Mouse (Mus musculus): ENCODE data around the gene Dmrt3. TPM values are rescaled to one million over a fixed set of nuclear protein-coding genes. Genes with fewer than 3 reads are reported as not detected.

Gene Dmrt3
- polyA plus RNA-seq, 1 experiment: 0.19 TPM

DNA sequence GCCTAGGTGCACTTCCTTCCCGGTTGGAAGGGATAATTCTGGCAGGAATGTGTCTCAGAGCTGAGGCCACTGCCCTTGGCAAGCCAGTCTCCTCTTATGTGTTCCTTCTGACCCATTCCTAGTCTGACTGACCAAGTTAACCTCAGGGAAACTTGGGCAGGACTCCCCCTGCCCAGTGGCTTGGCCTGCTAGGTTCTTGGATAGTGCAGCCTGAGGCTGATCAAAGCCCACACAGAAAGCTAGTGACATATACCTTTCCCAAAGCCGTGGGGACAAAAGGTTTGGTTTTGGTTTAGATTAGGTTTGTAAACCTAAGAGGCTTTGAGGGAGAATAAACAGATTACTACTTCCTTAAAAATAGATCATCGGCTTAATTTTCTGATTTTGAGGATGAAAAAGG is 37.0 kb downstream of the Dmrt3 start:
- Histone ChIP-seq H3K27me3 (ENCODE audit: control insufficient read depth, insufficient read depth, low read length) (no peaks in the 10 kb centered on the region), H3K4me1 (ENCODE audit: control insufficient read depth, insufficient read depth, insufficient read length) (no peaks in the 10 kb centered on the region), H3K36me3 (ENCODE audit: control insufficient read depth, insufficient read depth, low read length) (no peaks in the 10 kb centered on the region), H3K27ac (ENCODE audit: insufficient read depth, low read length) (no peak overlapping the region), H3K4me3 (ENCODE audit: extremely low read depth, insufficient read depth, insufficient read length) (no peak overlapping the region)
- WGBS: 63% methylated on average over 3 of the region's 3 CpGs
- DNase-seq (ENCODE audit: low read depth in 1 of 2, low spot score in 2 of 2): no peak
- TF ChIP-seq CTCF (IDR thresholded peaks at IDR 0.05; ENCODE audit: extremely low read depth, insufficient read depth, insufficient read length, insufficient replicate concordance): no peak
- TF ChIP-seq POLR2A (IDR thresholded peaks at IDR 0.05; ENCODE audit: low read depth, low read length): no peak

DNA sequence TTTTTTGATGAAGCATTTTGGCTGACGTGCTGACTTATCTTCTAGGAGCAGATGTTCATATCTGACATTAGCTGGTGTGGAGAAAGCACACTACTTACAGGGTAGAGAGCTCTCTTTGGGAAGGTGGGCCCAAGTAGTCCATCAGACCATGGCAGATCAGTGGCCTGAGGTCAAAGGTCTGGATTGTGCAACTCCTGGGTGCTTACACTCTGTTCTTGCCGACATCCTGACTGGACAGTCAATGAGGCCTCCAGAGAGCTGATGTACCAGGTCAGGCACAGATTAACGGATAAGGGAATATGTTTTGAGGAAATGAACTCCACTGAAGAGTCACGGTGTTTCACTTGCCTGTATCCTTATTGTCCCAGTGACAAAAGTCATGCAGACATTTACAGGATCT is 38.6 kb downstream of the Dmrt3 start:
- H3K27ac ChIP-seq (ENCODE audit: insufficient read depth, low read length): no peak overlapping the region
- no peak for DNase-seq (ENCODE audit: low read depth in 1 of 2, low spot score in 2 of 2)
- WGBS: 84% methylated on average over 4 of the region's 4 CpGs
- no peaks in the 10 kb centered on the region for H3K27me3 ChIP-seq (ENCODE audit: control insufficient read depth, insufficient read depth, low read length)
- H3K4me1 ChIP-seq (ENCODE audit: control insufficient read depth, insufficient read depth, insufficient read length): no peaks in the 10 kb centered on the region
- no peaks in the 10 kb centered on the region for H3K36me3 ChIP-seq (ENCODE audit: control insufficient read depth, insufficient read depth, low read length)
- no peak overlapping the region for H3K4me3 ChIP-seq (ENCODE audit: extremely low read depth, insufficient read depth, insufficient read length)
- TF ChIP-seq CTCF (IDR thresholded peaks at IDR 0.05; ENCODE audit: extremely low read depth, insufficient read depth, insufficient read length, insufficient replicate concordance): no peak
- TF ChIP-seq POLR2A (IDR thresholded peaks at IDR 0.05; ENCODE audit: low read depth, low read length): no peak

DNA sequence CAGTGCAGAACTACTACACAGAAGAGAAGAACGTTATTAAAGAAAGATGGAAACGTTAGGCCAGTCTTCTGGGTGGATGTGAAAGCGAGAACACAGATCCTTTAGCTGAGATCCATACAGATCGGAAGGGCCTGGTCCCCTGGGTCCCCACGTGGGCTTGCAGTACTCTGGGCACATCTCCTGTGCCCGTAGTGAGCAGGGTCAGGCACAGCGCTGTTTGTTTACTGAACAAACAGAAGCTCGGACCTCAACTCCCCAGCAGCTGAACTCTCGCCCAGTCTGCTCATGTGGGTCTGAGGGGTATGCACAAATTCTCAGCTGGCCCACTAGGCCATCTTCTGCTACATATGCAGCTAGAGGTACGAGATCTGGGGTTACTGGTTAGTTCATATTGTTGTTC is 40.4 kb downstream of the Dmrt3 start:
- Histone ChIP-seq H3K27ac (ENCODE audit: insufficient read depth, low read length) (no peak overlapping the region), H3K36me3 (ENCODE audit: control insufficient read depth, insufficient read depth, low read length) (no peaks in the 10 kb centered on the region), H3K4me1 (ENCODE audit: control insufficient read depth, insufficient read depth, insufficient read length) (no peaks in the 10 kb centered on the region), H3K4me3 (ENCODE audit: extremely low read depth, insufficient read depth, insufficient read length) (no peak overlapping the region), H3K27me3 (ENCODE audit: control insufficient read depth, insufficient read depth, low read length) (no peaks in the 10 kb centered on the region)
- WGBS: 86% methylated on average over 10 of the region's 10 CpGs
- TF ChIP-seq POLR2A (IDR thresholded peaks at IDR 0.05; ENCODE audit: low read depth, low read length): no peak
- no peak for TF ChIP-seq CTCF (IDR thresholded peaks at IDR 0.05; ENCODE audit: extremely low read depth, insufficient read depth, insufficient read length, insufficient replicate concordance)
- DNase-seq (ENCODE audit: low read depth in 1 of 2, low spot score in 2 of 2): no peak

DNA sequence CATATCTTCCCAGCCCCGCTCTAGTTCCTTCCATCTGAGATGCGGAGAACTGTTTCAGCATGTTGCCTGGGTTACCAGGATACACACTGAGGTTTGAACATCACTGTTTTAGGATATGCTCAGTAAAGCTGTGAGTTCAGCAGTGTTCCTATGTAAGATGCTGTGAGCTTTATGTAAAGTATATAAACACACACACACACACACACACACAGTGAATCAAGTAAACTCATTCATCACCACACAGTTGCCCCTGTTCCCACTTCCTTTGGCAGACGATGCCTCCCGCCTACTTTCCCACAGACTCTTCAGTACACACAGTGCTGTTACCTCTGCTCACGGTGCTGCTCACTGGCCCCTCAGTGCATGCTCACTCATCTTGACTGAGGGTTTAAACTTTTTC is 42.5 kb downstream of the Dmrt3 start:
- DNase-seq (ENCODE audit: low read depth in 1 of 2, low spot score in 2 of 2): no peak
- WGBS: 62% methylated on average over 5 of the region's 5 CpGs
- Histone ChIP-seq H3K27me3 (ENCODE audit: control insufficient read depth, insufficient read depth, low read length) (no peaks in the 10 kb centered on the region), H3K4me3 (ENCODE audit: extremely low read depth, insufficient read depth, insufficient read length) (no peak overlapping the region), H3K4me1 (ENCODE audit: control insufficient read depth, insufficient read depth, insufficient read length) (no peaks in the 10 kb centered on the region), H3K27ac (ENCODE audit: insufficient read depth, low read length) (no peak overlapping the region), H3K36me3 (ENCODE audit: control insufficient read depth, insufficient read depth, low read length) (no peaks in the 10 kb centered on the region)
- no peak for TF ChIP-seq CTCF (IDR thresholded peaks at IDR 0.05; ENCODE audit: extremely low read depth, insufficient read depth, insufficient read length, insufficient replicate concordance)
- no peak for TF ChIP-seq POLR2A (IDR thresholded peaks at IDR 0.05; ENCODE audit: low read depth, low read length)

DNA sequence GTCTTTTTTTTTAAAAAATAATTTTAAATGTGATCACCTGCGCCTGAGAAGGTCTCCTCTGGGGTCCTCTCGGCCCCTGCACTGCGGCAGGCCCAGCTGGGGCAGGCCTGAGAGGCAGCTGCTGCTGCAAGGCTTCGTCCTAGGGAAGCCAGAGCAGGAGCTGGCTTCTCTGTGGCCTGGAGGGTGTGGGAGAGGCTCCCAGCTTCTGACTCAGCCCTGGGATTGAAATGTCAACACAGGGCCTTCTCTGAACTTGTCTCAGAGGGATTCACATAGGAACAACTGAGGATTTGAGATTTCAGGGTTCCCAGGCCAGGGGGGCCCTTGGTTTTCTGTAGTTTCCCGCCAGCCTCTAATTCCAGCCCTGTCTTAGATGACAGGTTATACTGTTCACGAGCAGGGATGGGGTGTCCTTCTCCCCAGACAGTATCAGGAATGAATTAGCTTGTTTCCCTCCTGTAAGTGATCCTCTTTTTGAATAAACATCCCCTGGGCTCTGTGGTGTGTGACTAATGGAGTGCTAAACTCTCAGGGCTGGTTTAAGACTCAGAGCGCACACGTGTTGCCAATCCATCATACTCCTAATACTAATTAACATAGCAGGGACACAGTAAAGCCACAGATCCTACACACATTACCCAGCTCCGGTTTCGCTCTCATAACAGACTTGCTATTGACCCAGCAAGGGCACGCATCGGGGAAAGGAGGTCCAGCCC is 44.1 kb downstream of the Dmrt3 start:
- TF ChIP-seq POLR2A (IDR thresholded peaks at IDR 0.05; ENCODE audit: low read depth, low read length) (no peak), CTCF (IDR thresholded peaks at IDR 0.05; ENCODE audit: extremely low read depth, insufficient read depth, insufficient read length, insufficient replicate concordance) (no peak)
- Histone ChIP-seq H3K27me3 (ENCODE audit: control insufficient read depth, insufficient read depth, low read length) (no peaks in the 10 kb centered on the region), H3K27ac (ENCODE audit: insufficient read depth, low read length) (no peak overlapping the region), H3K4me3 (ENCODE audit: extremely low read depth, insufficient read depth, insufficient read length) (no peak overlapping the region), H3K36me3 (ENCODE audit: control insufficient read depth, insufficient read depth, low read length) (no peaks in the 10 kb centered on the region), H3K4me1 (ENCODE audit: control insufficient read depth, insufficient read depth, insufficient read length) (no peaks in the 10 kb centered on the region)
- no peak for DNase-seq (ENCODE audit: low read depth in 1 of 2, low spot score in 2 of 2)
- 77% methylated on average over 12 of the region's 12 CpGs for WGBS

DNA sequence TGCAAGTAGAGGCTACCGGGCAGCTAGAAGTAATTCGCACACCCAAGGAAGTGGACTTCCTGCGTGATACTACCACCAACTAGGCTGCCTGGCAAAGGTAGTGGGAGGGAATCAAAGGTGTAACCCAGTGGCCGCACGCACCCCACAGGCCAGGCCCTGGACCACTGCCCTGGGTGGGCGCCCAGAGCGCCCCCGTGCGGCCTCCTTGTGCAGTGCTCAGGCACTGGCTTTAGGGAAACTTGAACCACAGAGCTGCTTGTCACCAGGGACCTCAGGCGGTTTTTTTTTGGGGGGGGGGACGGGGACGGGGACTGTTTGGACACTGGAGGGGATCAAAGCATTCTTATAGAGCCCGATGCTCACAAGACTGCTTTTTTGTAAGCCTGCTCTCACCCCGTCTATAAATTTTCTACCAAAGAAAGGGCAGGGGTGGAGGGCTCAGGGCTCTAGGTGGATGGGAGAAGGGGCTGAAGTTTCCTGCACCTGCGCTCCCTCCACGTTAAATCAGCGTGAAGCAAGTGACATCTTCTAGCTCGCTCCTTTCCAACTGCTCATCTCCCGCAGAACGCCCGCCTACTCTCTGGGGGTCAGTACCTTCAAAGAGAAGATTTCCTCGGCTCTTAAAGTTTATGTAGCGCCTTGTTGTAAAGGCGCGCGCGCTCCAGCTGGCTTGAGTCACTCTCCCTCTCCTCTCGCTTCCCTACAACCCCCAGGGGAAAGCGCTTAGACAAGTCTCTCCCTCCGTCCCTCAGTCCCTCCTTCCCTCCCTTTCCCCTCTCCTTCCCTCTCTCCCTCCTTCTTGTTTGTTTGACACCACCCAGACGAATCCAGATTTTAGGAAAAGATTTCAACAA is 55.6 kb downstream of the Dmrt3 start:
- no peak for TF ChIP-seq POLR2A (IDR thresholded peaks at IDR 0.05; ENCODE audit: low read depth, low read length)
- H3K36me3 ChIP-seq (ENCODE audit: control insufficient read depth, insufficient read depth, low read length): no peaks in the 10 kb centered on the region
- no peak overlapping the region for H3K27ac ChIP-seq (ENCODE audit: insufficient read depth, low read length)
- DNase-seq (ENCODE audit: low read depth in 1 of 2, low spot score in 2 of 2): no peak
- H3K27me3 ChIP-seq (ENCODE audit: control insufficient read depth, insufficient read depth, low read length): peaks cover 4% of the 10 kb centered on the region; the same call in 1 of the 2 replicates
- 13% methylated on average over 31 of the region's 31 CpGs for WGBS
- H3K4me3 ChIP-seq (ENCODE audit: extremely low read depth, insufficient read depth, insufficient read length): no peak overlapping the region
- no peaks in the 10 kb centered on the region for H3K4me1 ChIP-seq (ENCODE audit: control insufficient read depth, insufficient read depth, insufficient read length)

DNA sequence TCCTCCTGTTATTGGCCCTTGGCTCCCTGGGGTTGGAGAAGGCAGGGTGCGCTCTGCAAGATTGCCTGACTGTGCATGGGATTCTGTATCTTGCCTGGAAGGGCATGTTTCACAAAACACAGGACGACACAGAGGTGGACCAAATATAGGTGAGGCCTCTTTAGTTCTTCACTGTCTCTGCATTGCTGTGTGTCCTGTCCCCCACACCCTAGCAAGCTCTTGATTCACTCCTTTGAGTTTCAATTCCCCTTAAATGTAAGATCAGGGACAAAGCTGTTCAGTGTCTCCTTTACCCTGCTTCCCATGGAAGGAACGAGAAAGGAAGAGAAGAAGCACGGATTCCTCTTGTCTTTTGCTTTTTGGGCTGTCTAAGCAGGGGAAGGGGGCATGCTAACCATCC is 57.7 kb downstream of the Dmrt3 start:
- H3K27me3 ChIP-seq (ENCODE audit: control insufficient read depth, insufficient read depth, low read length): peaks cover 14% of the 10 kb centered on the region
- H3K4me3 ChIP-seq (ENCODE audit: extremely low read depth, insufficient read depth, insufficient read length): no peak overlapping the region
- no peaks in the 10 kb centered on the region for H3K36me3 ChIP-seq (ENCODE audit: control insufficient read depth, insufficient read depth, low read length)
- DNase-seq (ENCODE audit: low read depth in 1 of 2, low spot score in 2 of 2): no peak
- TF ChIP-seq CTCF (IDR thresholded peaks at IDR 0.05; ENCODE audit: extremely low read depth, insufficient read depth, insufficient read length, insufficient replicate concordance) (no peak), POLR2A (IDR thresholded peaks at IDR 0.05; ENCODE audit: low read depth, low read length) (no peak)
- WGBS: 16% methylated on average over 4 of the region's 4 CpGs
- no peaks in the 10 kb centered on the region; the same call in 1 of the 2 replicates for H3K4me1 ChIP-seq (ENCODE audit: control insufficient read depth, insufficient read depth, insufficient read length)
- H3K27ac ChIP-seq (ENCODE audit: insufficient read depth, low read length): no peak overlapping the region
